Mouse (Mus musculus): ENCODE measurements at regions not wholly inside any gene's neighbourhood (a gene's known extent, or its start where the extent isn't known, plus 50 kb on each side); places are given as distances from the start of the nearest gene placed in this dataset.

- Histone ChIP-seq H3K4me2 (ENCODE audit: low read depth, low read length) (no peak overlapping the region), H3K9ac (replicated peaks; ENCODE audit: low read depth, low read length) (no peak overlapping the region), H3K36me3 (ENCODE audit: control insufficient read depth, insufficient read depth, low read length) (no peaks in the 10 kb centered on the region), H3K9me3 (ENCODE audit: control insufficient read depth, low read length) (no peaks in the 10 kb centered on the region; the same call in 1 of the 2 replicates), H3K4me3 (ENCODE audit: low read depth, low read length) (no peak overlapping the region), H3K27ac (ENCODE audit: low read depth, low read length) (no peak overlapping the region), H3K27me3 (ENCODE audit: control insufficient read depth, insufficient read depth, low read length) (no peaks in the 10 kb centered on the region), H3K4me1 (ENCODE audit: control insufficient read depth, insufficient read depth, low read length) (peaks cover 4% of the 10 kb centered on the region; the same call in 1 of the 2 replicates)
- 40% methylated on average over 10 of the region's 10 CpGs for WGBS
- peak; percentile 60; the same call in 1 of the 2 replicates for ATAC-seq (ENCODE audit: low read depth)
Measured at GRCm38 (mm10) chr3:120884189-120884588, 287.3 kb downstream of the Rwdd3 start.

- Histone ChIP-seq H3K4me1 (ENCODE audit: control insufficient read depth, insufficient read depth, low read length) (peaks cover 4% of the 10 kb centered on the region; the same call in 1 of the 2 replicates), H3K27ac (ENCODE audit: low read depth, low read length) (no peak overlapping the region), H3K27me3 (ENCODE audit: control insufficient read depth, insufficient read depth, low read length) (no peaks in the 10 kb centered on the region), H3K9me3 (ENCODE audit: control insufficient read depth, low read length) (no peaks in the 10 kb centered on the region; the same call in 1 of the 2 replicates), H3K36me3 (ENCODE audit: control insufficient read depth, insufficient read depth, low read length) (no peaks in the 10 kb centered on the region), H3K9ac (replicated peaks; ENCODE audit: low read depth, low read length) (no peak overlapping the region), H3K4me3 (ENCODE audit: low read depth, low read length) (no peak overlapping the region), H3K4me2 (ENCODE audit: low read depth, low read length) (no peak overlapping the region)
- ATAC-seq (ENCODE audit: low read depth) = peak; percentile 46; the same call in 1 of the 2 replicates
- 27% methylated on average over 5 of the region's 5 CpGs for WGBS
Measured at GRCm38 (mm10) chr3:120883650-120884049, 287.8 kb downstream of the Rwdd3 start.

- H3K4me2 ChIP-seq (ENCODE audit: low read depth, low read length) = no peak overlapping the region
- no peaks in the 10 kb centered on the region for H3K27me3 ChIP-seq (ENCODE audit: control insufficient read depth, insufficient read depth, low read length)
- H3K36me3 ChIP-seq (ENCODE audit: control insufficient read depth, insufficient read depth, low read length) = no peaks in the 10 kb centered on the region
- H3K27ac ChIP-seq (ENCODE audit: low read depth, low read length) = no peak overlapping the region
- peaks cover 4% of the 10 kb centered on the region; the same call in 1 of the 2 replicates for H3K4me1 ChIP-seq (ENCODE audit: control insufficient read depth, insufficient read depth, low read length)
- H3K9me3 ChIP-seq (ENCODE audit: control insufficient read depth, low read length) = no peaks in the 10 kb centered on the region
- no peak overlapping the region for H3K9ac ChIP-seq (replicated peaks; ENCODE audit: low read depth, low read length)
- WGBS = 91% methylated on average over 2 of the region's 2 CpGs
- no peak overlapping the region for H3K4me3 ChIP-seq (ENCODE audit: low read depth, low read length)
- no peak for ATAC-seq (ENCODE audit: low read depth)
Measured at GRCm38 (mm10) chr3:120879409-120879808, 292.1 kb downstream of the Rwdd3 start.

- H3K4me3 ChIP-seq (ENCODE audit: low read depth, low read length) = no peak overlapping the region
- 75% methylated on average over 3 of the region's 3 CpGs for WGBS
- no peak for ATAC-seq (ENCODE audit: low read depth)
- H3K4me2 ChIP-seq (ENCODE audit: low read depth, low read length) = no peak overlapping the region
- no peak overlapping the region for H3K27ac ChIP-seq (ENCODE audit: low read depth, low read length)
- no peak overlapping the region for H3K9ac ChIP-seq (replicated peaks; ENCODE audit: low read depth, low read length)
- H3K36me3 ChIP-seq (ENCODE audit: control insufficient read depth, insufficient read depth, low read length) = no peaks in the 10 kb centered on the region
- no peaks in the 10 kb centered on the region for H3K4me1 ChIP-seq (ENCODE audit: control insufficient read depth, insufficient read depth, low read length)
- H3K9me3 ChIP-seq (ENCODE audit: control insufficient read depth, low read length) = no peaks in the 10 kb centered on the region
- H3K27me3 ChIP-seq (ENCODE audit: control insufficient read depth, insufficient read depth, low read length) = no peaks in the 10 kb centered on the region
Measured at GRCm38 (mm10) chr3:120875740-120876139, 295.8 kb downstream of the Rwdd3 start.

- no peak overlapping the region for H3K27ac ChIP-seq (ENCODE audit: low read depth, low read length)
- H3K4me3 ChIP-seq (ENCODE audit: low read depth, low read length) = no peak overlapping the region
- 76% methylated on average over 8 of the region's 8 CpGs for WGBS
Measured at GRCm38 (mm10) chr3:120865036-120865435, 306.5 kb downstream of the Rwdd3 start.

GRCm38 (mm10) chr3:120861641-120862040 lies 309.9 kb downstream of the Rwdd3 start:
- 79% methylated on average over 4 of the region's 4 CpGs for WGBS
- no peaks in the 10 kb centered on the region for H3K4me1 ChIP-seq (ENCODE audit: control insufficient read depth, insufficient read depth, low read length)
- H3K9me3 ChIP-seq (ENCODE audit: control insufficient read depth, low read length) = no peaks in the 10 kb centered on the region
- no peak overlapping the region for H3K9ac ChIP-seq (replicated peaks; ENCODE audit: low read depth, low read length)
- no peak overlapping the region for H3K4me3 ChIP-seq (ENCODE audit: low read depth, low read length)
- no peaks in the 10 kb centered on the region for H3K27me3 ChIP-seq (ENCODE audit: control insufficient read depth, insufficient read depth, low read length)
- no peak overlapping the region for H3K27ac ChIP-seq (ENCODE audit: low read depth, low read length)
- ATAC-seq (ENCODE audit: low read depth) = no peak
- no peaks in the 10 kb centered on the region for H3K36me3 ChIP-seq (ENCODE audit: control insufficient read depth, insufficient read depth, low read length)
- no peak overlapping the region for H3K4me2 ChIP-seq (ENCODE audit: low read depth, low read length)

More at GRCm38 (mm10) chr3:120865036-120865435, 306.5 kb downstream of the Rwdd3 start:
- Histone ChIP-seq H3K9me3 (ENCODE audit: control insufficient read depth, low read length) (no peaks in the 10 kb centered on the region), H3K4me1 (ENCODE audit: control insufficient read depth, insufficient read depth, low read length) (no peaks in the 10 kb centered on the region), H3K9ac (replicated peaks; ENCODE audit: low read depth, low read length) (no peak overlapping the region), H3K36me3 (ENCODE audit: control insufficient read depth, insufficient read depth, low read length) (no peaks in the 10 kb centered on the region), H3K4me2 (ENCODE audit: low read depth, low read length) (no peak overlapping the region), H3K27me3 (ENCODE audit: control insufficient read depth, insufficient read depth, low read length) (no peaks in the 10 kb centered on the region)
- no peak for ATAC-seq (ENCODE audit: low read depth)

GRCm38 (mm10) chr3:120858281-120858680 lies 313.2 kb downstream of the Rwdd3 start:
- Histone ChIP-seq H3K4me3 (ENCODE audit: low read depth, low read length) (no peak overlapping the region), H3K9me3 (ENCODE audit: control insufficient read depth, low read length) (no peaks in the 10 kb centered on the region), H3K4me1 (ENCODE audit: control insufficient read depth, insufficient read depth, low read length) (no peaks in the 10 kb centered on the region), H3K9ac (replicated peaks; ENCODE audit: low read depth, low read length) (no peak overlapping the region), H3K27me3 (ENCODE audit: control insufficient read depth, insufficient read depth, low read length) (no peaks in the 10 kb centered on the region), H3K36me3 (ENCODE audit: control insufficient read depth, insufficient read depth, low read length) (no peaks in the 10 kb centered on the region), H3K4me2 (ENCODE audit: low read depth, low read length) (no peak overlapping the region), H3K27ac (ENCODE audit: low read depth, low read length) (no peak overlapping the region)
- ATAC-seq (ENCODE audit: low read depth) = no peak
- 92% methylated on average over 13 of the region's 13 CpGs for WGBS

- Histone ChIP-seq H3K9me3 (ENCODE audit: control insufficient read depth, low read length) (no peaks in the 10 kb centered on the region), H3K4me2 (ENCODE audit: low read depth, low read length) (no peak overlapping the region), H3K27me3 (ENCODE audit: control insufficient read depth, insufficient read depth, low read length) (no peaks in the 10 kb centered on the region), H3K4me1 (ENCODE audit: control insufficient read depth, insufficient read depth, low read length) (no peaks in the 10 kb centered on the region), H3K27ac (ENCODE audit: low read depth, low read length) (no peak overlapping the region), H3K36me3 (ENCODE audit: control insufficient read depth, insufficient read depth, low read length) (no peaks in the 10 kb centered on the region), H3K9ac (replicated peaks; ENCODE audit: low read depth, low read length) (no peak overlapping the region), H3K4me3 (ENCODE audit: low read depth, low read length) (no peak overlapping the region)
- no peak for ATAC-seq (ENCODE audit: low read depth)
- WGBS = 87% methylated on average over 3 of the region's 3 CpGs
Measured at GRCm38 (mm10) chr3:120854322-120854721, 317.2 kb downstream of the Rwdd3 start.

GRCm38 (mm10) chr3:120843623-120844022 lies 327.9 kb downstream of the Rwdd3 start:
- Histone ChIP-seq H3K4me3 (ENCODE audit: low read depth, low read length) (no peak overlapping the region), H3K4me2 (ENCODE audit: low read depth, low read length) (no peak overlapping the region), H3K27me3 (ENCODE audit: control insufficient read depth, insufficient read depth, low read length) (no peaks in the 10 kb centered on the region), H3K9ac (replicated peaks; ENCODE audit: low read depth, low read length) (no peak overlapping the region), H3K36me3 (ENCODE audit: control insufficient read depth, insufficient read depth, low read length) (no peaks in the 10 kb centered on the region), H3K9me3 (ENCODE audit: control insufficient read depth, low read length) (no peaks in the 10 kb centered on the region), H3K4me1 (ENCODE audit: control insufficient read depth, insufficient read depth, low read length) (no peaks in the 10 kb centered on the region), H3K27ac (ENCODE audit: low read depth, low read length) (no peak overlapping the region)
- WGBS = 95% methylated on average over 2 of the region's 2 CpGs
- no peak for ATAC-seq (ENCODE audit: low read depth)
